Mouse (Mus musculus): Measurements from ENCODE around the gene Gm49510. TPM values are rescaled to one million over a fixed set of nuclear protein-coding genes. Genes with fewer than 3 reads are reported as not detected.

The Gm49510 gene
- polyA plus RNA-seq, 1 experiment from 2014 or later = 0.23 TPM

GRCm38 (mm10) chr15:78881828-78882227 is 17.6 kb upstream of the Gm49510 start:
- ATAC-seq = no peak
- 81% methylated on average over 3 of the region's 3 CpGs for WGBS
- Histone ChIP-seq H3K9ac (no peak overlapping the region), H3K4me3 (replicated peaks) (no peak overlapping the region), H3K27me3 (replicated peaks) (no peaks in the 10 kb centered on the region), H3K27ac (no peak overlapping the region), H3K36me3 (peaks cover 33% of the 10 kb centered on the region), H3K4me1 (replicated peaks) (peaks cover 13% of the 10 kb centered on the region), H3K9me3 (no peaks in the 10 kb centered on the region), H3K4me2 (replicated peaks) (no peak overlapping the region)

- Histone ChIP-seq H3K9me3 (no peaks in the 10 kb centered on the region), H3K4me3 (replicated peaks) (no peak overlapping the region), H3K4me1 (replicated peaks) (peaks cover 33% of the 10 kb centered on the region), H3K36me3 (peaks cover 39% of the 10 kb centered on the region), H3K9ac (no peak overlapping the region), H3K27me3 (replicated peaks) (no peaks in the 10 kb centered on the region), H3K27ac (no peak overlapping the region), H3K4me2 (replicated peaks) (no peak overlapping the region)
- WGBS = 23% methylated on average over 13 of the region's 13 CpGs
- peak; percentile 44; the same call in 1 of the 2 replicates for ATAC-seq
Measured at GRCm38 (mm10) chr15:78889401-78889853, 10.0 kb upstream of the Gm49510 start.

GRCm38 (mm10) chr15:78892440-78892839 is 7.0 kb upstream of the Gm49510 start:
- Histone ChIP-seq H3K36me3 (peaks cover 22% of the 10 kb centered on the region), H3K9ac (no peak overlapping the region), H3K4me2 (replicated peaks) (no peak overlapping the region), H3K27ac (no peak overlapping the region), H3K9me3 (no peaks in the 10 kb centered on the region), H3K27me3 (replicated peaks) (no peaks in the 10 kb centered on the region), H3K4me1 (replicated peaks) (peaks cover 57% of the 10 kb centered on the region), H3K4me3 (replicated peaks) (no peak overlapping the region)
- no peak for ATAC-seq
- WGBS = 25% methylated on average over 7 of the region's 7 CpGs

- H3K27ac ChIP-seq = peak overlapping the region; percentile 57
- 72% methylated on average over 13 of the region's 13 CpGs for WGBS
- H3K4me2 ChIP-seq (replicated peaks) = no peak overlapping the region
- peaks cover 15% of the 10 kb centered on the region; the same call in 1 of the 2 replicates for H3K36me3 ChIP-seq
- H3K27me3 ChIP-seq (replicated peaks) = no peaks in the 10 kb centered on the region
- no peak overlapping the region for H3K4me3 ChIP-seq (replicated peaks)
- H3K9me3 ChIP-seq = no peaks in the 10 kb centered on the region
- no peak overlapping the region for H3K9ac ChIP-seq
- peaks cover 62% of the 10 kb centered on the region for H3K4me1 ChIP-seq (replicated peaks)
- ATAC-seq = no peak
Measured at GRCm38 (mm10) chr15:78894726-78895125, 4.7 kb upstream of the Gm49510 start.

GRCm38 (mm10) chr15:78895741-78896140 is 3.7 kb upstream of the Gm49510 start:
- no peaks in the 10 kb centered on the region for H3K27me3 ChIP-seq (replicated peaks)
- WGBS = 77% methylated on average over 2 of the region's 2 CpGs
- H3K4me3 ChIP-seq (replicated peaks) = no peak overlapping the region
- ATAC-seq = no peak
- peaks cover 63% of the 10 kb centered on the region for H3K4me1 ChIP-seq (replicated peaks)
- peaks cover 15% of the 10 kb centered on the region; the same call in 1 of the 2 replicates for H3K36me3 ChIP-seq
- H3K4me2 ChIP-seq (replicated peaks) = no peak overlapping the region
- no peaks in the 10 kb centered on the region for H3K9me3 ChIP-seq
- H3K27ac ChIP-seq = peak overlapping the region; percentile 48; the same call in 1 of the 2 replicates
- no peak overlapping the region for H3K9ac ChIP-seq

GRCm38 (mm10) chr15:78896149-78896548 is 3.3 kb upstream of the Gm49510 start:
- Histone ChIP-seq H3K9me3 (no peaks in the 10 kb centered on the region), H3K27me3 (replicated peaks) (no peaks in the 10 kb centered on the region), H3K4me2 (replicated peaks) (no peak overlapping the region), H3K36me3 (peaks cover 15% of the 10 kb centered on the region; the same call in 1 of the 2 replicates), H3K27ac (peak overlapping the region; percentile 48; the same call in 1 of the 2 replicates), H3K9ac (no peak overlapping the region), H3K4me3 (replicated peaks) (no peak overlapping the region), H3K4me1 (replicated peaks) (peaks cover 67% of the 10 kb centered on the region)
- 77% methylated on average over 3 of the region's 3 CpGs for WGBS
- no peak for ATAC-seq

GRCm38 (mm10) chr15:78897488-78897887 is 2.0 kb upstream of the Gm49510 start:
- Histone ChIP-seq H3K4me1 (replicated peaks) (peaks cover 66% of the 10 kb centered on the region), H3K9ac (no peak overlapping the region), H3K9me3 (no peaks in the 10 kb centered on the region), H3K27me3 (replicated peaks) (no peaks in the 10 kb centered on the region), H3K36me3 (peaks cover 7% of the 10 kb centered on the region; the same call in 1 of the 2 replicates), H3K4me3 (replicated peaks) (no peak overlapping the region), H3K27ac (peak overlapping the region; percentile 68; the same call in 1 of the 2 replicates), H3K4me2 (replicated peaks) (no peak overlapping the region)
- 90% methylated on average over 4 of the region's 4 CpGs for WGBS
- ATAC-seq = no peak

GRCm38 (mm10) chr15:78898507-78899001 is 913 bp upstream of the Gm49510 start:
- Histone ChIP-seq H3K27ac (peak overlapping the region; percentile 68), H3K4me2 (replicated peaks) (peak overlapping the region; percentile 91), H3K9me3 (no peaks in the 10 kb centered on the region), H3K27me3 (replicated peaks) (no peaks in the 10 kb centered on the region), H3K4me3 (replicated peaks) (peak overlapping the region; percentile 66; the same call in 1 of the 2 replicates), H3K9ac (0 out of 2 replicates have a peak overlapping the region, but pooled peaks have one; percentile 82), H3K36me3 (peaks cover 8% of the 10 kb centered on the region; the same call in 1 of the 2 replicates), H3K4me1 (replicated peaks) (peaks cover 69% of the 10 kb centered on the region)
- 59% methylated on average over 6 of the region's 6 CpGs for WGBS
- no peak for ATAC-seq

- WGBS = under 1% methylated on average over 47 of the region's 47 CpGs
- Histone ChIP-seq H3K4me1 (replicated peaks) (peaks cover 55% of the 10 kb centered on the region), H3K27me3 (replicated peaks) (no peaks in the 10 kb centered on the region), H3K9me3 (no peaks in the 10 kb centered on the region), H3K9ac (peak within 1 kb of the TSS; percentile 82), H3K27ac (peak within 1 kb of the TSS; percentile 78), H3K36me3 (peaks cover 17% of the 10 kb centered on the region), H3K4me2 (replicated peaks) (peak within 1 kb of the TSS; percentile 91), H3K4me3 (replicated peaks) (peak within 1 kb of the TSS; percentile 66)
- ATAC-seq = peak; percentile 66
Measured at GRCm38 (mm10) chr15:78899740-78900584, 495 bp downstream of the Gm49510 start, which contains the start of gene Sh3bp1. Gene Sh3bp1 (plus strand): TSS chr15:78899768.

GRCm38 (mm10) chr15:78900585-78901421 is 1.3 kb downstream of the Gm49510 start:
- H3K9me3 ChIP-seq = no peaks in the 10 kb centered on the region
- 0 out of 2 replicates have a peak, but pooled peaks have one; percentile 24 for ATAC-seq
- H3K27me3 ChIP-seq (replicated peaks) = no peaks in the 10 kb centered on the region
- WGBS = 11% methylated on average over 18 of the region's 18 CpGs
- H3K4me2 ChIP-seq (replicated peaks) = peak overlapping the region; percentile 91
- peak overlapping the region; percentile 66 for H3K4me3 ChIP-seq (replicated peaks)
- peak overlapping the region; percentile 82 for H3K9ac ChIP-seq
- peaks cover 50% of the 10 kb centered on the region for H3K4me1 ChIP-seq (replicated peaks)
- peak overlapping the region; percentile 78 for H3K27ac ChIP-seq
- peaks cover 17% of the 10 kb centered on the region for H3K36me3 ChIP-seq

- ATAC-seq = no peak
- no peaks in the 10 kb centered on the region for H3K27me3 ChIP-seq (replicated peaks)
- no peaks in the 10 kb centered on the region for H3K9me3 ChIP-seq
- H3K4me2 ChIP-seq (replicated peaks) = peak overlapping the region; percentile 91
- peaks cover 44% of the 10 kb centered on the region for H3K4me1 ChIP-seq (replicated peaks)
- H3K4me3 ChIP-seq (replicated peaks) = peak overlapping the region; percentile 66
- H3K27ac ChIP-seq = 0 out of 2 replicates have a peak overlapping the region, but pooled peaks have one; percentile 78
- peaks cover 17% of the 10 kb centered on the region for H3K36me3 ChIP-seq
- peak overlapping the region; percentile 82 for H3K9ac ChIP-seq
- 49% methylated on average over 8 of the region's 8 CpGs for WGBS
Measured at GRCm38 (mm10) chr15:78901422-78901789, 1.9 kb downstream of the Gm49510 start.

All from intestine, embryonic 15.5 days (tissue).